Mouse (Mus musculus) liver, postnatal 0 days (tissue): ENCODE measurements around the gene Cpne8.

Experiments used
- CTCF ChIP-seq: sonication (generic); IDR thresholded peaks from 2 replicates; pipeline ENCODE4 v1.5.1; 2016; ENCODE audit warnings: antibody characterized with exemption, low read depth
- EP300 ChIP-seq: IDR thresholded peaks from 2 replicates; pipeline ENCODE4 v1.6.1; 2016; ENCODE audit warnings: antibody characterized with exemption, low read depth, mild to moderate bottlenecking

DNA sequence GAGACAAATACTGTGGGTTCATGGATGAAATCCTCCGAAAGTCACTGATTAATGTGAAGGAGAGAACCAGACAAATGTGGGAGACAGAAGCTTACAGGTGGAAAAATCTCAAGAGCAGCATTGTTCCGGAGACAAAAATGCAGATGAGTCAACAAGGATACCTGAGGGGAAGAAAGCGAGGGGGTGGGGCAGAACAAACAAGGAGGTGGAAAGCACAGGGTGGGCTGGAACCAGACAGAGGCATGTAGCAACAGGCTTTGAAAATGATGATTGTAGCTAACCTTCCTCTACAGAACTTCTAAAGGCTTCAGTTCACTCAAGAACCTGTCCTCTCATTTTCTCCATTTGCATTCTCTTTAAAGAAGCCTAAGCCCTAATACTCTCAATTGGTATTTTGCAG, 70.9 kb downstream of the Cpne8 start:
- TF ChIP-seq CTCF (no peak), EP300 (no peak)
